Mouse (Mus musculus) embryonic facial prominence, embryonic 11.5 days (tissue): ENCODE data around the gene Selp. TPM values are rescaled to one million over a fixed set of nuclear protein-coding genes. Genes with fewer than 3 reads are reported as not detected.

Experiments
- ATAC-seq: fragments of 200-750 bp; cut with Nextera tagmentation; replicated peaks from 2 replicates; pipeline ENCODE4 v1.8.0; 2017; ENCODE audit warnings: low read depth; ENCODE audit not compliant: insufficient number of reproducible peaks, low FRiP score, low TSS enrichment
- DNase-seq: peaks from one replicate; pipeline ENCODE4 v3.0.0-alpha.2; 2015; ENCODE audit warnings: low spot score
- H3K27ac ChIP-seq: fragments of 300-500 bp; sonication (generic); replicated peaks from 2 replicates; pipeline ENCODE4 v1.5.1; 2014; ENCODE audit warnings: mild to moderate bottlenecking, low read depth, low read length, control low read depth
- H3K27me3 ChIP-seq: fragments of 300-500 bp; sonication (generic); 2 replicates; pipeline ENCODE4 v1.6.1; 2014; ENCODE audit warnings: mild to moderate bottlenecking, low read length, moderate library complexity, mixed read lengths; ENCODE audit not compliant: control insufficient read depth, insufficient read depth
- H3K36me3 ChIP-seq: fragments of 300-500 bp; sonication (generic); replicated peaks from 2 replicates; pipeline ENCODE4 v1.6.1; 2014; ENCODE audit warnings: low read depth, mild to moderate bottlenecking, low read length, moderate library complexity, mixed read lengths; ENCODE audit not compliant: control insufficient read depth, insufficient read depth
- H3K4me1 ChIP-seq: fragments of 300-500 bp; sonication (generic); 2 replicates; pipeline ENCODE4 v1.6.1; 2014; ENCODE audit warnings: low read length, mixed read lengths; ENCODE audit not compliant: control insufficient read depth, insufficient read depth
- H3K4me2 ChIP-seq: fragments of 300-500 bp; sonication (generic); 2 replicates; pipeline ENCODE4 v1.6.1; 2014; ENCODE audit warnings: low read depth, mild to moderate bottlenecking, control low read depth, low read length, moderate library complexity
- H3K4me3 ChIP-seq: fragments of 300-500 bp; sonication (generic); 2 replicates; pipeline ENCODE4 v1.5.1; 2014; ENCODE audit warnings: low read depth, low read length, control low read depth
- H3K9ac ChIP-seq: fragments of 300-500 bp; sonication (generic); replicated peaks from 2 replicates; pipeline ENCODE4 v1.6.1; 2014; ENCODE audit warnings: mild to moderate bottlenecking, control low read depth, low read length
- H3K9me3 ChIP-seq: fragments of 300-500 bp; sonication (generic); replicated peaks from 2 replicates; pipeline ENCODE4 v1.6.1; 2016; ENCODE audit warnings: mild to moderate bottlenecking, low read length, inconsistent platforms, mixed read lengths; ENCODE audit not compliant: control insufficient read depth
- WGBS: fragments of 180-500 bp; shearing (Covaris S2); extraction: QIAGEN DNeasy Blood & Tissue Kit; methylation state at CpG from one replicate; pipeline ENCODE4 v1.1.7; 2014; 5-methylcytosine and 5-hydroxymethylcytosine counted together
- polyA plus RNA-seq: library from polyadenylated mRNA; unstranded; fragments of >200 nt; fragmentation: Nextera tagmentation; extraction: Ambion mirVana; gene quantifications from 2 replicates; pipeline ENCODE4 v1.2.1, GENCODE M21; 2014

The Selp gene
- polyA plus RNA-seq, 1 experiment from 2014 or later = not detected

DNA sequence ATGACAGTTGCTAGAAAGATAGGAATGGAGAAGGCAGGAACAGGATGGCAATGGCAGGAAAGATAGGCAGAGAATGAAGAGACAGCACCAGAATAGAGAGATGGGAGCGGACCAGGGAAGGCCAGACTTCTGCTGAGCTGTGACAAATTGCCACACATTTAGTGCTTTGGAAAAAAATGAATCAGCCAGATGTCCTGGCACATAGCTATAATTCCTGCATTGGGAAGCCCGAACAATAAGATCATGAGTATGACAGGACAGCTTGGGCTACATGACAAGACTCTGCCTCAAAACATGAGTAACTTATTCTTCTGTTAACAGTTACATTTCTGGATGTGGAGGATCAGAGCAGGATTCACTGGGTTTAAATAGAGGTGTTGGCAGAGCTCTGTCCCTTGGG lies 44.7 kb downstream of the Selp start:
- no peak overlapping the region for H3K4me3 ChIP-seq
- no peak overlapping the region for H3K4me2 ChIP-seq
- H3K9ac ChIP-seq = no peak overlapping the region
- no peaks in the 10 kb centered on the region for H3K9me3 ChIP-seq
- no peaks in the 10 kb centered on the region for H3K27me3 ChIP-seq
- H3K36me3 ChIP-seq = no peaks in the 10 kb centered on the region
- DNase-seq (no peak), ATAC-seq (no peak)
- no peak overlapping the region for H3K27ac ChIP-seq
- 92% methylated on average over 2 of the region's 2 CpGs for WGBS
- no peaks in the 10 kb centered on the region for H3K4me1 ChIP-seq

DNA sequence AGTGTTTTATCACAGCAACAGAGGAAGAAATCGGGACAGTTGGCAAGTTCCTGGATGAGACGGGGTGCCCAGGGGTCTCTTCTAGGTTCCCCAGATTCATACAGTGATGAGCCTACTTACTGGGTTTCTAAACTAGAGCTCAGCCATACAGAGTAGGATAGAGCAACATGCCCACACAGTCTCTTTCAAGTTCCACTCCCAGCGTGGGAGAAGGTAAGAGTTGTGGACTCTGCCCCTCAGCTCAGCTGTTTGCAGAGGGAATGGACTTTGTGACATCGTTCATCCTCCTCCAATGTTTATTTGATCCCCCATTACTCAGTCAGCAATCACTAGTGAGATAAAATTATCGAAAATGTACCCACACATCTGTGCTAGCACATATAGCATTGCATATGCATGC lies 47.7 kb downstream of the Selp start:
- Histone ChIP-seq H3K9ac (no peak overlapping the region), H3K4me1 (no peaks in the 10 kb centered on the region), H3K4me2 (no peak overlapping the region), H3K36me3 (no peaks in the 10 kb centered on the region), H3K27me3 (no peaks in the 10 kb centered on the region), H3K4me3 (no peak overlapping the region), H3K27ac (no peak overlapping the region), H3K9me3 (no peaks in the 10 kb centered on the region)
- 81% methylated on average over 5 of the region's 5 CpGs for WGBS
- no peak for ATAC-seq
- no peak for DNase-seq

DNA sequence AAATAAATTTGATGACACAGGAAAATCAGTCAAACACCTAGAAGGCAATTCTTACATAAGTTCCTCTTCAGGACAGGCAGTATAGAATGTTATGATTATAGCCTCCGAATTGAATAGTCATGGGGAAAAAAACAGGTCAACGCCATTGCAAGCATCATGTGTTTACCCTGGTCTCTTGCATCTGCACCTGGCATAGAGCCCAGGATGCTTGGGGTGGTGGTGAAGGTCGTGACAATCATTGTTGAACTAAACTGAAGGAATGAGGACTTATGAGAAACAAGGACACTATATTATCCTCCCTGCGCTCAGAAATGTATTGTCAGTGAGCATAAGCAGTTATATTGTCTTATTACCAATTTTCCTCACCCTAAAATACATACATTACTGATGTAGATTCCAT lies 53.8 kb downstream of the Selp start:
- Histone ChIP-seq H3K27ac (no peak overlapping the region), H3K9ac (no peak overlapping the region), H3K4me3 (no peak overlapping the region), H3K4me1 (no peaks in the 10 kb centered on the region), H3K27me3 (no peaks in the 10 kb centered on the region), H3K36me3 (no peaks in the 10 kb centered on the region), H3K4me2 (no peak overlapping the region), H3K9me3 (no peaks in the 10 kb centered on the region)
- no peak for ATAC-seq
- DNase-seq = no peak
- 78% methylated on average over 4 of the region's 4 CpGs for WGBS

DNA sequence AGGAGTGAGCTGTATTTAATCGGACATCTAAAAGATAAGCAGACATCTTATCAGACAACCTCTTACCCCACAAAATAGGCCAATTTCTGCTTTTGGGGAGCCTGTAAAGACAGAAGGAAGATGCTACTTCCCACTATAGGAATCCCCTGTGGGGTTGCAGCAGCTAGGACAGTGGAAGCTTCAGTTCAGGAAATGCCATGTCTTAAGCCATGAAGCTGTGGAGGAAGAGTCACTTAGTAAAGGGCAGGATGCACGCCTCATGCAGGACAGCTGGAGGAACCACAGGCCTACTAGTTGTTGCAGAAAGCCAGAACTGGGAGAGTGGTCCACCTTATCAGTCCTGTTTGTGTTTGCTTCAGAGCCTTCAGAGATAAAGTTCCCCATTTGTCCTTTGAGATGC lies 55.4 kb downstream of the Selp start:
- Histone ChIP-seq H3K27ac (no peak overlapping the region), H3K9me3 (no peaks in the 10 kb centered on the region), H3K36me3 (no peaks in the 10 kb centered on the region), H3K4me2 (no peak overlapping the region), H3K9ac (no peak overlapping the region), H3K4me3 (no peak overlapping the region), H3K4me1 (no peaks in the 10 kb centered on the region), H3K27me3 (no peaks in the 10 kb centered on the region)
- ATAC-seq = no peak
- WGBS = 82% methylated on average over 2 of the region's 2 CpGs
- DNase-seq = no peak

- no peaks in the 10 kb centered on the region for H3K27me3 ChIP-seq
- H3K36me3 ChIP-seq = no peaks in the 10 kb centered on the region
- H3K9me3 ChIP-seq = no peaks in the 10 kb centered on the region
- DNase-seq (no peak), ATAC-seq (no peak)
- 79% methylated on average over 4 of the region's 4 CpGs for WGBS
- H3K27ac ChIP-seq = no peak overlapping the region
- H3K4me1 ChIP-seq = no peaks in the 10 kb centered on the region
- no peak overlapping the region for H3K9ac ChIP-seq
- H3K4me3 ChIP-seq = no peak overlapping the region
- no peak overlapping the region for H3K4me2 ChIP-seq
These were observed 58.1 kb downstream of the Selp start for GRCm38 (mm10) chr1:164173145-164173544.

- DNase-seq (no peak), ATAC-seq (no peak)
- Histone ChIP-seq H3K9me3 (no peaks in the 10 kb centered on the region), H3K4me1 (no peaks in the 10 kb centered on the region), H3K9ac (no peak overlapping the region), H3K36me3 (no peaks in the 10 kb centered on the region), H3K4me2 (no peak overlapping the region), H3K4me3 (no peak overlapping the region), H3K27me3 (no peaks in the 10 kb centered on the region), H3K27ac (no peak overlapping the region)
These were observed 61.8 kb downstream of the Selp start for GRCm38 (mm10) chr1:164176856-164177255.

GRCm38 (mm10) chr1:164178429-164178828 lies 63.4 kb downstream of the Selp start:
- no peak for ATAC-seq
- H3K27me3 ChIP-seq = no peaks in the 10 kb centered on the region
- WGBS = 82% methylated on average over 6 of the region's 6 CpGs
- H3K4me1 ChIP-seq = no peaks in the 10 kb centered on the region
- no peak overlapping the region for H3K4me3 ChIP-seq
- H3K36me3 ChIP-seq = no peaks in the 10 kb centered on the region
- H3K27ac ChIP-seq = no peak overlapping the region
- no peak for DNase-seq
- H3K9ac ChIP-seq = no peak overlapping the region
- H3K4me2 ChIP-seq = no peak overlapping the region
- no peaks in the 10 kb centered on the region for H3K9me3 ChIP-seq

DNA sequence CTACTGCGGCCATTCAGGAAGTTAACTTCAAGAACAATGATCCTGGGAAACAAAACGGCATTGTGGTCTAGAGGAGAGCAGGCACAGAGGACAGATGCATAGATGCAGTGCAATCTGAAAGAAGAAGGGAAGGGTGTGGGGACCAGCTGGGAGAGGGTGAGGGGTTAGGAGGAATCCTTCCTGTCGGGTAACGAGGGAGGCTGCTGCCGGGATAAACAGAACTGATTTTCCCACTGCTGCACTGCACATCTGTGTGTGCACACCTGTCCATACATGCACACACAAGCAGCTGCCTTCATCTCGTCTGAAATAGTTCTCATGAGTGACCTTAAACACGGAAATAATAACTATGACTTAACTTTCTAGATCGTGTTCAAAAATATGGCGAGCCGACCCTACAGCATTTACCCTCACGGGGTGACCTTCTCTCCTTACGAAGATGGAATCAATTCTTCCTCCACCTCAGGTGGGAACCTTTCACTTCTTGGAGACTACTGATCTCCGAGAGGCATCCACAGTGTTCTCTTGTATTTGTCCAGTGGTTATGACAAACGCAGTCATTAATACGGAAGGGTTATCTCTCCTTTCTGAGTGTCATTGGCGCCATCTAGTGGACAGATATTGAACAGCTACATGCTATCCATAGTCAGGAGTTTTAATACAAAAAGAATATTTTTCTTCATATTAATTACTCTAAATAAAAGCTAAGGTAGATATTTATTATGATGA lies 69.2 kb downstream of the Selp start:
- peak overlapping the region; percentile 6 for H3K4me2 ChIP-seq
- ATAC-seq = 0 out of 2 replicates have a peak, but pooled peaks have one; percentile 52

More for the DNA sequence above, 69.2 kb downstream of the Selp start:
- H3K27ac ChIP-seq = no peak overlapping the region
- 41% methylated on average over 16 of the region's 16 CpGs for WGBS
- H3K9me3 ChIP-seq = no peaks in the 10 kb centered on the region
- DNase-seq = peak; percentile 88
- H3K4me3 ChIP-seq = no peak overlapping the region
- no peaks in the 10 kb centered on the region for H3K27me3 ChIP-seq
- H3K4me1 ChIP-seq = no peaks in the 10 kb centered on the region
- H3K9ac ChIP-seq = no peak overlapping the region
- H3K36me3 ChIP-seq = no peaks in the 10 kb centered on the region
